Mouse (Mus musculus): ENCODE data around the gene Olfr933. TPM values are rescaled to one million over a fixed set of nuclear protein-coding genes. Genes with fewer than 3 reads are reported as not detected.

The Olfr933 gene
- total RNA-seq (2022), result not detected

- no peak for DNase-seq (ENCODE audit: low spot score)
Observed at GRCm38 (mm10) chr9:38972013-38972412, at the start of gene Olfr933. TSS of gene Olfr933 (plus strand) at chr9:38972313.

DNA sequence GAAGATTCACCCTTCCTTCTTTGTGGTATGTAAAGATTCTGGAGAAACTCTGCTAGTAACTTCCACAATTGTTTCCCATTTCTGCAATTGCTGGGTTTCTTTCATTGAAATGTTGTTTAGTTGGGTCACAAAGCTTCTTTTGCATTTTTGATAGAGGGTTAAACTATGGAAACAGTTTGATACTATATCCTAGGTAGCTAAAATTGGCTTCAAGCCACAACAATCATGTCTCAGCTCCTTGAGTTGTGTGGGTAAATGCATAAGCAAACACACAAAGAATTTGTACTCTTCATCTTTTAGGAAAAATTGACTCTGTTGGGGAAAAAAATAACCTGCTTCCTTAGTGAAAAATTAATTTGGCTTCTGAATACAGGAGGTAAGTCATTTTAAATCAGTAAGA, 42.6 kb upstream of the Olfr933 start, which contains the start of gene Olfr930:
TSS of gene Olfr930 (plus strand) at position 301 of the 400 bp plus-strand sequence.
- no peak for DNase-seq (ENCODE audit: low spot score)

DNA sequence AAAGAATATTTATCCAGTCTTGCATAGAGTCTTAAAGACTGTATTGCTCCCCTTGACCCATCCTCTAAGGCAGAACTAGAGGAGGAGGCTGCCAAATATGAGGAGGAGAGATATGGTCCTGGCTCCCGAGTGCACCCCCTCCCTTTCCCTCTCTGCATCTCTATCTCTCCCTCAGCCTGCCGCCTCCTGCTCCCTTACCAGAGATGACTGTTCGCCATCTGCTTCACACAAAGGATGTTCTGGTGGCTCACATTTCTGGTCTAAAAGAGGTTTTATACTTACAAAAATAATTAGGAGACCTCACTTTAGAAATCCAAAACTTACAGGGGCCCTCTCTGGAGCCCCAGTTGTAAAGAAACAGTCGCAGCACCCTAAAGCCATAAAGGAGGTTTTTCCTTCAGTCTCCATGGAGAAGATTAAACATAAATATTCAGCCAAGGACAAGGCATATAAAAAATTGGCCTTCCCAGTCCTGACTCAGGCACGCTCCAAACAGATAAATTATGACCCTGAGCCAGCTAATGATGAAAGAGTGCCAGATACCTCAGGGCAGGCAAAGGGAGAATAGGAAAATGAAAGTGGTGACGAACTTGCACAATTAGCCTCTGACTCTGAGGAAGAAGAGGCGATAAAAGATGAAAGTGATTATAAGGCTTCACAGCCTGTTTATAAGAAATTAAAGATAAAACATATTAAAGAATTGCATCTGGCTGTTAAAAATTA, 18.6 kb upstream of the Olfr933 start:
- peak; percentile 4 for DNase-seq (ENCODE audit: low spot score)

GRCm38 (mm10) chr9:38954124-38954416, 18.0 kb upstream of the Olfr933 start:
- DNase-seq (ENCODE audit: low spot score), result peak; percentile 9

DNA sequence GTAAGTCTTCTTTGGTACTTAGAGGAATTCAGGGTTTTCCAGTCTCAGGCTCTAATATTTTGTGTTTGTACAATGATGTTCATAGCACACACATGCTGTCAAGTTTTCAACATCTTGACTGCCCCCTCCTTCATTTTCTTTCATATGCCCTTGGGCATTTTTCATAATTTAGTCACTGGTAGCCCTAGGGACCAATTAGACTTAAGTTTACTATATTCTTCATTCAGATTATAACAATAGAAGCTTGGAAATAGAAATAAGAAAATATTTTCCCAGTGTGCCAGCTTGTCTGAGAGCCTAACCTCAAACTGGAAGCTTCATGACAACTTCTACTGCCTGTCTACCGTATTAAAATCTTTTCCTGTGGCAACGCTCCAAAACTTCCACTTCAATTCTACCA, 16.1 kb downstream of the Olfr933 start, which contains the start of gene Olfr934:
TSS of gene Olfr934 (minus strand) at position 101 of the 400 bp plus-strand sequence.
- DNase-seq (ENCODE audit: low spot score), result no peak

DNA sequence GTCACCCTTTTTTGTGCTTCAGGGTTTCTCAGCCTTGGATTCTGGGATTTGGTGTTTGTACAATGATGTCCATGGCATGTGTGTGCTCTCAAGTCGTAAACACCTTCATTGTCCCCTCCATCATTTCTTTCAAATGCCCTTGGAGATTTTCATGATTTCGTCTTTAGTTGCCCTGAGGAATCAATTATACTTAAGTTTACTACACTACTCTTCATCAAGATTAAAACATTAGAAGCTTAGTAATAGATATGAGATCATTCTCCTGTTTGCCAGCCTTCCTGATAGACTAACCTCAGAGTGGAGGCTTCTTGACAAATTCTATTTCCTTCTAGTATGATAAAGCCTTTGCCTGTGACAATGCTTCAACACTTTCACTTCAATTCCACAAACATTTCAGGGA, 27.5 kb downstream of the Olfr933 start, which contains the start of gene Olfr935:
TSS of gene Olfr935 (minus strand) at position 101 of the 400 bp plus-strand sequence.
- DNase-seq (ENCODE audit: low spot score), result no peak

GRCm38 (mm10) chr9:39023277-39023676, 51.2 kb downstream of the Olfr933 start, which contains the start of gene Olfr146:
TSS of gene Olfr146 (minus strand) at chr9:39023377.
- DNase-seq (ENCODE audit: low spot score), result no peak

Other genes with a start within 250 kb of the Olfr933 start
- gene Olfr920, start 220.0 kb upstream of the Olfr933 start, total RNA-seq (2022), result under 1 TPM in 3 of 4 experiments, not detected in 1; 0.09 to 0.16 (median 0.13) TPM
- not detected for gene Olfr921, start 199.2 kb upstream of the Olfr933 start, total RNA-seq (2022)
- gene Olfr922, start 157.7 kb upstream of the Olfr933 start, total RNA-seq (2022), result not detected
- not detected for gene Olfr923, start 145.8 kb upstream of the Olfr933 start, total RNA-seq (2022)
- not detected for gene Olfr924, start 127.9 kb upstream of the Olfr933 start, total RNA-seq (2022)
- not detected for gene Olfr26, start 117.3 kb upstream of the Olfr933 start, total RNA-seq (2022)
- gene Olfr926, start 95.2 kb upstream of the Olfr933 start, total RNA-seq (2022), result not detected
- not detected for gene Olfr930, start 42.5 kb upstream of the Olfr933 start, total RNA-seq (2022)
- gene Olfr934, start 16.0 kb downstream of the Olfr933 start, total RNA-seq (2022), result not detected
- gene Olfr935, start 27.4 kb downstream of the Olfr933 start, total RNA-seq (2022), result not detected
- not detected for gene Olfr146, start 51.1 kb downstream of the Olfr933 start, total RNA-seq (2022)
- gene Olfr937, start 92.6 kb downstream of the Olfr933 start, total RNA-seq (2022), result not detected
- gene Olfr938, start 106.6 kb downstream of the Olfr933 start, total RNA-seq (2022), result not detected
- gene Olfr27, start 155.8 kb downstream of the Olfr933 start, total RNA-seq (2022), result not detected
- gene Olfr943, start 194.0 kb downstream of the Olfr933 start, total RNA-seq (2022), result not detected
- not detected for gene Olfr944, start 229.6 kb downstream of the Olfr933 start, total RNA-seq (2022)